Mouse (Mus musculus) ovary, postnatal 36 days (tissue): ENCODE results near the gene Ddx54.

ENCODE experiments used
- DNase-seq: peaks from one replicate; pipeline ENCODE4 v3.0.0; 2022; ENCODE audit warnings: low spot score, mixed read lengths

Gene Ddx54

DNA sequence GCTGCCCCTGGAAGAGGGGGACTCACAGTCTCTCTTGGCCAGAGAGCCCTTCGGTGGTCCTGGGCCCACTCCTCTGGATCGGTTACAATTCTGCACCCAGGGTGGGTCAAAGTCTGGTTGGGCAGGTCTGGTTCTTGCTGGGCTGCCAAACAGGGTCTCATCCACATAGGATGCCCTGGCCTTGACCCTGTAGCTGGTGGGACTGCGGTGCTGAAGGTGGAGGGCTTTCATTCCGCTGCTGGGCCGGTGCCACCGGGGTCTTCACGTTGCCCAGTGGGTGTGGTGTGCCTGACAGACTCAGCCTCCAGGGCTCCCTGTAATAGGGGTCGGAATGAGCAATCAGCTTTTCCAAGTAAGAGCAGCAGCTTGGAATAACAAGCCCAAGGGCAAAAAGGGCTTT, 1.1 kb upstream of the Ddx54 start:
- DNase-seq, result no peak

- peak; percentile 100 for DNase-seq
Measured at GRCm38 (mm10) chr5:120612822-120613604, 474 bp downstream of the Ddx54 start.

DNA sequence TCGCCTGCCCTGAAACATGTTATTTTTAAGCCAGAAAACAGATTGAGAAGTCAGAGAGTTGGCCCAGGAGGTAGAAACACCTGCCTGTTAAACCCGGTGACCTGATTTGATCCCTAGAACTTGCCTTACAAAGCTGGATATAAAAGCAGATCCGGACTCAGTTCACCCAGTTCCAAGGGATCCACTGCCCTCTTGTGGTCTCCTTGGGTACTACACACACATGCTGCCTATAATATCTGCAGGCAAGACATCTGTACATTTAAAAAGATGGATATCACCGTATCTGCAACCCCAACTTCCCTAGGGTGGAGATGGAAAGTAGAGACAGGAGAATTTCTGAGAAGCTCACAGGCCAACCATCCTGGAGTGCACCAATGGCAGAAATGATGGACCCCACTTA, 3.4 kb downstream of the Ddx54 start:
- no peak for DNase-seq

GRCm38 (mm10) chr5:120618778-120619177, 6.2 kb downstream of the Ddx54 start:
- DNase-seq, result no peak

- peak; percentile 45 for DNase-seq
Measured at GRCm38 (mm10) chr5:120619201-120619600, 6.7 kb downstream of the Ddx54 start.

DNA sequence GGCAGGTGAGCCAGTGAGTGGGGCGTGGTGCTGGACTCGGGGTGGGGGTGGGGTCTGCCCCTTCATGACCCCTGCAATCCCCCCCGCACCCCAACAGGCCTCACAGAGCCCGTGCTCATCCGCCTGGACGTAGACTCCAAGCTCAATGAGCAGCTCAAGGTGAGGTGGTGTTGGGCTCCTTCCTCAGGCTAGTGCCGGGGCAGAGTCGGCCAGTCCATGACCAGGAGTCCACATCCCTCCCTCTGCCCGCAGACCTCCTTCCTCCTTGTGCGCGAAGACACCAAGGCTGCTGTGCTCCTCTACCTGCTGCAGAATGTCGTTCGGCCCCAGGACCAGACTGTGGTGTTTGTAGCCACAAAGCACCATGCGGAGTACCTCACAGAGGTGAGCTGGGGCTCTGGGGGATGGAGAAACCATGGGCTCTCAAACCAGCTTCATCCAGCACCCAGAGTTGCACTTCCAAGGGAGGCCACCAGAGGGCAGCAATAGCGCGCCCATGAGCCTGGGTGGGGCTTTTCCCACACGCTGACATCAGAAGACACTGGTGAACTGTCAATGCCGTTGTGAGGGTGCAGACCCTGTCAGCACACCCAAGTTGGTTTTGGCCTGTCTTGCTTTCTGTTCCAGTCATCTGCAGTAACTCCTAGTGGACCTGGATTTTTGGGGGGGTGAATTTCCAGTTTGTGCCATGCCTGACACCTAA, 8.0 kb downstream of the Ddx54 start:
- DNase-seq, result peak; percentile 79

DNA sequence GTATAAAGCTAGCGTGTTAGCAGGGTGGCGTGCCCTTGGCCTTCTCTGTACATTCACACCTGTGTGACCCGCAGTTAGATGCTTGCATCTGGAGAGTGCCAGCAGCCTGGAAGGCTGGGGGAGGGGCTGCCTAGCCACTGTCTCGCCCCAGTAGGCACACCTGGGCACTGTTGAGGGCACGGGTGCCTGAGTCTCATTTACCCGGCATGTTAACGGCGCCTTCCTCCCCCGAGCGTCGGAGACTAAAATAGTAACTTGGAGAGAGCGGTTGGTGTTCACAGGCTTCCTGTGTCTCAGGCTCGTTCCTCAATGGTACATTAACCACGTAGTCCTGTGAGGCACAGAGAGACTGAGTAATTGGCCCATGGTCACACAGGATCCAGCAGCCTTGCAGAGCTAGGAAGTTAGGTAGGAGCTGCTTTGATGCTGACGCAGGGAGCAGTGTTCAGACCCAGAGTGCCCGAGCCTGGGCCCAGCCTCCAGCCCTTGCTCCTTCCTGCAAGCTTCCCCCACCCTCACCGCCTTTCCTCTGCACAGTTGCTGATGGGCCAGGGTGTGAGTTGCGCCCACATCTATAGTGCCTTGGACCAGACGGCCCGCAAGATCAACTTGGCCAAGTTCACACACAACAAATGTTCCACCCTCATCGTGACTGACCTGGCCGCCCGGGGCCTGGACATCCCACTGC, 8.7 kb downstream of the Ddx54 start:
- no peak for DNase-seq

DNA sequence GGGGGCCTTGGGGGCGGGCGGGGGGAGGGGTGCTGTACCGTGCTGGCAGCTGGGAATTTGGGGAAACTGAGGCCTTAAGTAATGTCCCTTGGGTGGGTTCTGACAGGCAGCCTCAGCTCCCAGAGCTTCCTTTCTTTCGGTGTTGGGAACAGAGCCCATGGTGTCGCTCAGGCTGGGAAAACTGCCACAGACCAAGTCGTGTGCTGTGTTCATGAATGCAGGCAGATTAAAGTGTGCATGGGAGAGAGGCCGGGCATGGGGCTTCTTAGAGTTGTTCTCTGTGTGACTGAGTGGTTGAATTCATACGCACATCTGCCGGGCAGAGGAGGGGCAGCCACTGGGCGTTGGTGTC, 9.3 kb downstream of the Ddx54 start:
- DNase-seq, result no peak

- DNase-seq, result no peak
Measured at GRCm38 (mm10) chr5:120622198-120622851, 9.8 kb downstream of the Ddx54 start.

DNA sequence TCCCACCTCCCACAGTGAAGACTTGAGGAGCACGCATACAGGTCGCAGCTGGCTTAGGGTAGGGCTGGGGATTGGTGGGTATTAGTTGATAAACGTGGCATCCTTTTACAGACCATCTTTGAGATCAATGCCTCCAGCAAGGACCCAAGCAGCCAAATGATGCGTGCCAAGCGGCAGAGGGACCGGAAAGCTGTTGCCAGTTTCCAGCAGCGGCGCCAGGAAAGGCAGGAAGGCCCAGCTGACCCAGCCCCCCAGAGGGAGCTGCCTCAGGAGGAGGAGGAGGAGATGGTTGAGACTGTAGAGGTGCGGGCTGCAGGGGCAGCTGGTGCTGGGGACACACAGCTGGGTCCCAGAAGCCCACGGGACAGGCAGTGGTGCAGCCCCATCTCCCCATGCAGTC, 11.9 kb downstream of the Ddx54 start:
- no peak for DNase-seq

- DNase-seq, result no peak
Measured at GRCm38 (mm10) chr5:120626399-120626798, 13.9 kb downstream of the Ddx54 start.

DNA sequence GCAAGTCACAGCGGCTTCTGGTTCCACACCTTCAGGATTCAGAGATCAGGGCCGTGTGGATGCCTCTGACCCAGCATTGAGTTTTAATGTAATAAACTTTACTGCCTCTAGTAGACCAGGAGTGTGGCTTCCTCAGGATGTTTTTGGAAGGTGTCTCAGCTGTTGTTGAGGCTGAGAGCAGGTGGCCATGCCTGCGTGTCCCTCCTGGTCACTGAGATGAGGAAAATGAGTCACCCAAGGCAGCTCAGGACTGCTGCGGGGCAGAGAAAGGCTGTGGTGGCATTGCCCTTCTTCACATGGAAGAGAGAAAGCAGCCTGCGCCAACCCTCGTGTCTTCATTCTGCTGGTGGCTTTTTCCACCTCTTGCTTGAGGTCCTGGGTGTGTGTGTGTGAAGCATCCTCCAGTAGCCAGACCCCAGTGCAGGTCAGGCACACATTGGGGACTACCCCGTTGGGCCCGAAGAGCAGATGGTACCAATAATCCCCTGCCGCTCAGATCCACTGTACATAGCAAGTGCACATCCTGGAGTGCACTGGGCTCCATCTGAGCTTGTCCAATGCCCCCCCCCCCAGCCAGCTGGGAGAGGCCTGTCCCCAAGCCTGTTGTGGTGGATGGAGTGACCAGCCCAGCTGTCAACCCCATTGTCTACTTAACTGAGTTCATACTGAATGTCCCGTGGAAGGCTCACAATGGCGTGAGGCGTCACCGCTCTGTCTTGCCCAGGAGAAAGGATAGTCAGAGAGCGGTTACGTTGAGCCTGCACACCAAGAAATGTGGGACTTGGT, 15.2 kb downstream of the Ddx54 start:
- DNase-seq, result no peak

DNA sequence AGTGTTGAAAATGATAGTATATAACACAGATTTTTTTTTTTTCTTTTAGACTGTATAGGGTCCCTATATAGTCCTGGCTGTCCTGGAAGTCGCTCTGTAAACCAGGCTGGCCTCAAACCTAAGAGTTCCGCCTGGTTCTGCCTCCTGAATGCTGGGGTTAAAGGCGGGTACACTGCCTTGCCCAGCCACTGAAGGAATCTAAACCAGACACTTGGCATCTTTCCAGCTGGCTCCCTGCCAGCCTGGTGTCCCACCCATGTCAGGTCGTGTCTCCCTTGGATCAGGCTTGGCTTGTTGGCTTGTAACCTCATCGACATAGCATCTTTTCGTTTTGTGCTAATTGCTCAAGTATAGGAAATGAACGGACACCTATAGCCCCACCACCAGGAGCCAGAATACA, 16.1 kb downstream of the Ddx54 start:
- no peak for DNase-seq

GRCm38 (mm10) chr5:120631128-120631527, 18.6 kb downstream of the Ddx54 start:
- DNase-seq, result no peak

DNA sequence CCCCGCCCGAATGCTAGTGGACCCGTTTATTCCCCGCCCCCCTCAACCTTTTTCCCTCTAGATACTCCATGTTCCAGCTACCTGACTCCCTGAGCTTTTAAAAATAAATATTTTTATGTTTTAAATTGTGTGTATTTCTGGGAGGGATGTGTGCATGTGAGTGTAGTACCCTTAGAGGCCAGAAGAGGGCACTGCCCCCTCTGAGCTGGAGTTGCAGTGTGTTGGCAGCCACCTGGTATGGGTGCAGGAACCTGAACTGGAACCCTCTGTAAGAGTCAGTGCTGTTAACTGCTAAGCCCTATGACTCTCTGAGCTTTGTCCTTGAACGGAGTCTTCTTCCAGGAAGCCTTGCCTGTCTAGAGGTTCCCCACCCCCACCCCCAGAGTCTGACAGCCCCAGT, 19.4 kb downstream of the Ddx54 start:
- no peak for DNase-seq

GRCm38 (mm10) chr5:120634131-120634530, 21.6 kb downstream of the Ddx54 start, which contains the start of gene Cfap73:
Gene Cfap73, minus strand, starts transcription at chr5:120634235.
- no peak for DNase-seq

DNA sequence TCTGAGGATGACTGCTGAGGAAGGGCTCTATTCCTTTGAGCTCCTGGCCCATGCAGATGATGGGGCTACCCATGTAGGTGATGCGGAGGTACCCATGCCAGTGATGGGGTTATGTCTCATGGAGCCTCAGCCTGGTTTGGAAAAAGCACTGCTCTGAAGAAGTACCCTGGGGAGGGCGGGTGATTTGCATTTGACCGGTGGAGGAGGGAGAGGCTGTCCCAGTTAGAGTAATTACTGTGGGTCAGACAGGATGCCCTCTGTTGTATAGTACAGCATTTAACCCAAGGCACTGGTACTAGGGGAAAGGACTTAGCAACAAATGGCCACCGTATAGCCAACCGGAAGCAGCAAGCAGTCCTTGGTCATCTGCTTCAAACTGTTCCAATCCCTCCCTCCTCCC, 22.3 kb downstream of the Ddx54 start:
- DNase-seq, result no peak

DNA sequence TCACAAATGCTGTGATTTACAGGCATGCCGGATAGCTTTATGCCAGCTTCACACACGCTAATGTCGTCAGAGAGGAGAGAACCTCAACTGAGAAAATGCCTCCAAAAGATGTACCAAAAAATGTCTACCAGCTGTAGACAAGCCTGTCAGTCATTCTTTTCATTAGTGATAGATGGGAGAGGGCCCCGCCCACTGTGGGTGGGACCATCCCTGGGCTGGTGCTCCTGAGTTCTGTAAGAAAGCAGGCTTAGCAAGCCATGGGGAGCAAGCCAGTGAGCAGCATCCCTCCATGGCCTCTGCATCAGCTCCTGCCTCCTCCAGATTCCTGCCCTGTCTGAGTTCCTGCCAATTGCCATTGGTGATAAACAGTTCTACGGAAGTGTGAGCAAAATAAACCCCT, 23.1 kb downstream of the Ddx54 start:
- no peak for DNase-seq

DNA sequence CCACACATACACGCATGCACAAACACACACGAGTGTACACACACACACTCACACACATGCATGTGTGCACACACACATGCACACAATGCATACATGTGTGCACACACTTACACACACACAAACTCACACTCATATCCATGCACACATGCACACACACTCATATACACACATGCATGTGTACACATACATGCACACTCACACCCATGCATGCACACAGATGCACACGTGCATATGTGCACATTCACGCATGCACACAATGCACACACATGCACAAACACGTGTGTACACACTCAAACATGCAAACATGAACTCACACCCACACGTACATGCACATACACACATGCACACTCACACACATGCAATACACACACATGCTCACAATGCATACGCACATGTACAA, 27.6 kb downstream of the Ddx54 start:
- DNase-seq, result no peak

- peak; percentile 52 for DNase-seq
Measured at GRCm38 (mm10) chr5:120643365-120644085, 31.0 kb downstream of the Ddx54 start.

- DNase-seq, result no peak
Measured at GRCm38 (mm10) chr5:120644227-120644626, 31.7 kb downstream of the Ddx54 start.
